Mouse (Mus musculus): ENCODE data around the gene Tlr12.
"Not testable (repeated sequence)": the region's sequence is repeated elsewhere in the genome, so short reads cannot be mapped to it uniquely, and the experiment has no call there.

Gene Tlr12

DNA sequence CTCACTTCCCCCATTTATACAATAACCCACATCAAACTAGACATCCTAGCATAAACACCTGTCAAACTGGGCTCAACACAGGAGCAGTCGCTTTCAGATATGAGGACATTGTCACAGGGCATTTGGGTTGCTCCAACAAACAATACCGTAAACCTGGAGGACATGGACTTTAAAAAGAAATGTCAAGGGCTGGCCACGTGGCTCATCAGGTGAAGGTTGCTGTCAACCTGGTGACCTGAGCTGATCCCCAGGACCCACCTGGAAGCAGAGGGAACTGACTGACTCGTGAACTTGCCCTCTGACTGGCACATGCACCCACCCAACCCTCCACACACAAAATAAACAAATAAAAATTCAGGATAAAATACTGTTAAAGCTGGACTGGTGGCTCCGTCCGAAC is 2.2 kb upstream of the Tlr12 start:
- no peak for DNase-seq (ENCODE audit: low read depth, low spot score)

- no peak for DNase-seq (ENCODE audit: low read depth, low spot score)
Measured at GRCm38 (mm10) chr4:128618963-128619362, 544 bp upstream of the Tlr12 start.

DNA sequence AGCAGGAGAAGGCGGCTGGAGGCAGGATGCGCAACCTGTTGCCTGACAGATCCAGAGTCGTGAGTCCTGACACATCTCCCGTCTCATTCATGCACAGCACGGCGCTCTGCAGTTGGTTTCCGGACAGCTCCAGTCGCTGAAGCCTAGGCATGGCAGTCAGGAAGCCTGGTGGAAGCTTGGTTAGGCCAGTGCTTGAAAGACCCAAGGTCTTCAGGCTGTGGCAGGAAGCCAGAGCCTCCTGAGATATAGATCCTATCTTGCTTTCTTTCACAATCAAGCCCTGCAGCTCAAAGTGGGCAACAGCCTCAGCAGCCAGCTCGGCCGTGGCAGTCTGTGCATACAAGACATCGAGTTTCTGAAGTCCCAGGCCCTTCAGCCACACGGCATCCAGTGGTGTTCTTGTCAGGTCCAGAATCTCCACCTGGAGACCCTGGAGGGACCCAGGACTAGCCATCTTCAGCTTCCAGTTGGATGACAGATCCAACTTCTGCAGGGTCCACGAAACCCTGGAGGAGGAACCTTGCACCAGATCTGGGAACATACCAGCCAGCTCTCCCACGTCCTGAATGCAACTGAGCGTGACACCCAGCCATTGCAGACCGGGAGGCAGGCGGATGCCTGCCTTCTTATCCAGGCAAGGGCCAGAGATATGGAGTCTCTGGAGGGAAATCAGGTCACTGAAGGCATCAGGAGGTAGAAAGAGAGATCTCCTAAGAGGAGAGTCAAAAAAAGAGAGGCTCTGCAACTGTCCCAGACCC is 877 bp downstream of the Tlr12 start:
- DNase-seq (ENCODE audit: low read depth, low spot score): no peak

- no peak for DNase-seq (ENCODE audit: low read depth, low spot score)
Measured at GRCm38 (mm10) chr4:128615761-128616160, 2.7 kb downstream of the Tlr12 start.

GRCm38 (mm10) chr4:128613326-128613725 is 5.1 kb downstream of the Tlr12 start:
- peak; percentile 42 for DNase-seq (ENCODE audit: low read depth, low spot score)

GRCm38 (mm10) chr4:128611726-128612125 is 6.7 kb downstream of the Tlr12 start:
- DNase-seq (ENCODE audit: low read depth, low spot score): not testable (repeated sequence)

- DNase-seq (ENCODE audit: low read depth, low spot score): no peak
Measured at GRCm38 (mm10) chr4:128610706-128611105, 7.7 kb downstream of the Tlr12 start.

GRCm38 (mm10) chr4:128609925-128610402 is 8.5 kb downstream of the Tlr12 start, which contains the start of gene Zscan20:
Gene Zscan20 (minus strand): TSS chr4:128610098.
- peak; percentile 89 for DNase-seq (ENCODE audit: low read depth, low spot score)

DNA sequence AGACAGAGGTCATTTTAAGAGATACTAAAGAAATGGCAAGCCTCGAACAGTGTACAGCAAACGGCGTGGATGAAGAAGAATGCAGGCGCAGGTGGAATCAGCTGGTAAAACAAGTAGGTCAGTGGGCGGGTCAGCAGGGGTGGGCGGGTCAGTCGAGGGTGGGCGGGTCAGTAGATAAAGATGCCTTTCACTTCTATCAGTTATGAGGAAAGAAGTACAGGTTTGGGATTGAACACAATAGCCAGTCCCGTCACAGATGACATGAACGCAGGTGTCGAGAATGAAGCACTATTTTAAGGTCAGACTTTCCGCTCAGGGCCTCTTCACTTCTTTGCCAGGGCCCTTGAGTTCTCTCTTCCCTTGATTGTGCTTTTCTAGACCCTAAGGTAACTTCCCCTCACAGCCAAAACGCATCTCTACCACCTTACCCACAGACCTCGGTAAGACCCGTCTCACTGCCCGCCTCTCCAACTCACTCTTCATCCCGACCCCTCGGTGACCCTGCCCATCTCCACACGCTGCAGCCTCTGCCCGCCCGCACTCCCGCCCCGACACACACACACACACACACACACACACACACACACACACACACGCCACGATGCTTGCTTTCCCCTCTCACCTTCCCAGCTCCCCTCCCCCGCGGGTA is 9.0 kb downstream of the Tlr12 start:
- DNase-seq (ENCODE audit: low read depth, low spot score): no peak

- no peak for DNase-seq (ENCODE audit: low read depth, low spot score)
Measured at GRCm38 (mm10) chr4:128607661-128608060, 10.8 kb downstream of the Tlr12 start.

GRCm38 (mm10) chr4:128606586-128606985 is 11.8 kb downstream of the Tlr12 start:
- DNase-seq (ENCODE audit: low read depth, low spot score): no peak

DNA sequence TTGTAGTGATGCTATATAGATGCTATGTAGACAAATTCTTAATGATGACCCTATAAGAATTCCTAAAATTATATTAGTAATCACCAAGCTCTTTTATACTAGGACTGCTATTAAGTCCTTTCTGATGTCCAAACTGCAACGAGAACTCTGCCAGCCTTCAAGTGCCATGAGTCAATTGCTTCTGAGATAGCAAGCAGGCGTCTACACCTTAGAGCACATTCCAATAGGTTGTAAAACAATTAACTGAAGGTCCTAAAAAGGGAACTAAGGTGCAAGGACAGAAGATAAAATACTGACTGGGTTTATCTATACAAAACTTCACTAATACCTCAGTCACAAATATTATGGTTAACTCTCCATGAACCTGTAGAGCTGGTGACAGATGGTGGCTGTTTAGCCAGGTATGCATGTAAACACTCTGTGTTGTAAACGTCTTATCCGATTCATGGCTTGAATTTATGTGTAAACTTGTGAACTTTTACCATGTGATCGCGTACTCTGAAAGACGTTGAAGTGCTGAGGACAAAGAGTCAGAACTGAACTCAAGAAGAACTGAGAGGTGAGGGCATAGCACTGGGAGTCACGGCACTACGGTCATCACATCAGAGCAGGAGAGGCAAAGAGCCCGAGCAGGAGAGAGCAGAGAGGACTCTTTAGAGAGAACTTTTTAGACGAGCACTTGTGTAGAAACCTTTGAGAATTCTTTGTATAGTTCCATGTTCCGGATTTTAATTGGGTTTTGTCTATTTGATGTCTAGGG is 20.4 kb downstream of the Tlr12 start:
- DNase-seq (ENCODE audit: low read depth, low spot score): no peak

DNA sequence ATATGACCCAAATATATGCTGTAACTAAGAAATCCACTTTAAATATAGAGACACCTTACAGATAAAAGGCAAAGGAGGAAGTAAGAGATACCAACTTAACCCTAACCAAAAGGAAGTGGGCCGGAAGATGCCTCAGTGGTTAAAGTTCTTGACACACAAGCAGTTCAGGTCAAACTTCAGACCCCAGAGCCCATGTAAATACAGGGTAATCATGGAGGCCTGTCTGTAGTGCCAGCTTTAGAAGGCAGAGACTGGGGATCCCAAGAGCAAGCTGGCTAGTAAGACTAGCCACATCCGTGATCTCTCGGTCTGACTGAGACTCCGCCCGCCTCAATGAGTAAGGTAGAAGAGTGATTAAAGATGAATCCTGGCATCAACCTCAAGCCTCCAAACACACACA is 24.4 kb downstream of the Tlr12 start:
- DNase-seq (ENCODE audit: low read depth, low spot score): no peak

DNA sequence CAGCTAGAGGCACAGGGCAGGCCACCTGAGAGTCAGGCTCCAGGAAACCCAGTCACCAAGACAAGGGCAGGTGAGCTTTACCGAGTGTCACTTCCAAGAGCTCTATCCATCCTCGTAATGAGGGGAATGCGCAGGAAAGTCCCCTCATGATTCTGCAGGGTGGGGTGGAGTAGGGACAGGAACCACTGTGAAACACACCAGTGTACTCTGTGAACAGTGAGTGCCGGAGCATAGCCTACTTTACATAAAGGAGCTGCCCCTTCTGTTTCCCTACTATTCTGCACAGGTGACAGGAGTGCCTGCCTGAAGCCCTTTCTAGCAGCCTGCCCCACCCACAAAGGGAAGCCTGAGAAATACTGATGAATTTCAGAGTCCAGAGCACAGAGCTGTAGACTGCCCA is 25.1 kb downstream of the Tlr12 start:
- no peak for DNase-seq (ENCODE audit: low read depth, low spot score)

GRCm38 (mm10) chr4:128579182-128579581 is 39.2 kb downstream of the Tlr12 start:
- no peak for DNase-seq (ENCODE audit: low read depth, low spot score)

GRCm38 (mm10) chr4:128575811-128576210 is 42.6 kb downstream of the Tlr12 start:
- DNase-seq (ENCODE audit: low read depth, low spot score): no peak
